Comparison of ENCODE assay signal across 8 mouse cellular contexts in the genomic region with DNA sequence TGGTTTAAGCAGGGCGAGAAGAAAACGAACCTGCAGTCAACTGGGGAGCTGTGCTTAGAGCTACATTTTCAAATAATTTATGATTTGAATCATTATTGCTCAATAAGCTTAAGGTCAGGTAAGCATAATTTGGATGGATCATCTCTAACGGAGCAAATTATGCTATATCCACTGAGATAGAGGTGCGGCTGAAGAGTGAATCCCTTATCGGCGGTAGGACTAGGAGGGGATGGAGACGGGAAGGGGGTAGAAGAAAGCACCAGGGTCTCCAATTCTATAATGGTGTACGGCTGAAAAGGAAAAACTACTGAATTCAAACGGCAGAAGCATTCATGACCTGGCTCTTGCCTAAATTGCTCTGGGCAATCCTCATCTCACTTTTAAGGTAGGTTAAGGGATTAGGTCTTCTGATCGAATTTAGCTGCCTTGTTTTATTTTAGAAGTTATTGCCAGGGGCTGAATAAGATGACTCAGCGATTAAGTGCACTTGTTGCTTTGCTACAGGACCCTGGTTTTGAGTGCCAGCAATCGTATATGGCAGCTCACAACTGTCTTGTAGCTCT. TPM values are rescaled to one million over a fixed set of nuclear protein-coding genes. Genes with fewer than 3 reads are reported as not detected.
DNase-seq lines count a peak whose midpoint lies in the region; ATAC-seq and TF ChIP-seq lines count a peak whose summit lies in the region.

No protein-coding gene starts in this region.

- WGBS in kidney, embryonic 16.5 days, result 4% methylated on average over 12 of the region's 12 CpGs
- 6% methylated on average over 12 of the region's 12 CpGs for WGBS in hindbrain, embryonic 16.5 days

- H3ac ChIP-seq in myocyte (ENCODE audit: control insufficient read depth, insufficient read length), result no peak overlapping the region

- peaks cover 41% of the 10 kb centered on the region for H3K79me2 ChIP-seq in myocyte (ENCODE audit: control insufficient read depth, insufficient read depth)

- peaks cover 23% of the 10 kb centered on the region for H3K36me3 ChIP-seq in kidney, embryonic 16.5 days (ENCODE audit: insufficient read depth, low read length)
- peaks cover 21% of the 10 kb centered on the region for H3K36me3 ChIP-seq in hindbrain, embryonic 16.5 days (ENCODE audit: control insufficient read depth, insufficient read depth, low read length)
- peaks cover 20% of the 10 kb centered on the region for H3K36me3 ChIP-seq in myocyte (ENCODE audit: control insufficient read depth, insufficient read depth)

- peak overlapping the region; percentile 87 for H3K9ac ChIP-seq in kidney, embryonic 16.5 days (replicated peaks; ENCODE audit: low read length)
- peak overlapping the region; percentile 54; the same call in 1 of the 2 replicates for H3K9ac ChIP-seq in hindbrain, embryonic 16.5 days (ENCODE audit: low read depth, low read length)

- TF ChIP-seq CTCF in cortical plate, adult 2 months (IDR thresholded peaks at IDR 0.05; ENCODE audit: extremely low read depth, insufficient read depth, low read length), result no peak

- no peaks in the 10 kb centered on the region for H3K27me3 ChIP-seq in kidney, embryonic 16.5 days (ENCODE audit: insufficient read depth, low read length)
- H3K27me3 ChIP-seq in hindbrain, embryonic 16.5 days (replicated peaks; ENCODE audit: control insufficient read depth, insufficient read depth, low read length), result no peaks in the 10 kb centered on the region
- no peaks in the 10 kb centered on the region for H3K27me3 ChIP-seq in myocyte (ENCODE audit: control insufficient read depth, insufficient read depth, insufficient read length)

- peak overlapping the region; percentile 100 for H3K27ac ChIP-seq in kidney, embryonic 16.5 days (ENCODE audit: low read length)
- H3K27ac ChIP-seq in cortical plate, adult 2 months (ENCODE audit: insufficient read depth, low read length), result no peak overlapping the region
- H3K27ac ChIP-seq in hindbrain, embryonic 16.5 days (ENCODE audit: low read depth, low read length), result no peak overlapping the region

- H3K4me1 ChIP-seq in kidney, embryonic 16.5 days (ENCODE audit: insufficient read depth, low read length), result peaks cover 26% of the 10 kb centered on the region
- no peaks in the 10 kb centered on the region; the same call in 1 of the 2 replicates for H3K4me1 ChIP-seq in cortical plate, adult 2 months (ENCODE audit: control insufficient read depth, insufficient read depth, low read length)
- peaks cover 28% of the 10 kb centered on the region for H3K4me1 ChIP-seq in hindbrain, embryonic 16.5 days (ENCODE audit: control insufficient read depth, insufficient read depth, low read depth, low read length)

- H3K4me3 ChIP-seq in kidney, embryonic 16.5 days (ENCODE audit: low read length), result peak overlapping the region; percentile 87
- H3K4me3 ChIP-seq in cortical plate, adult 2 months (ENCODE audit: insufficient read depth, low read length), result peak overlapping the region; percentile 68; the same call in 1 of the 2 replicates
- H3K4me3 ChIP-seq in hindbrain, embryonic 16.5 days (ENCODE audit: low read length), result peak overlapping the region; percentile 86
- H3K4me3 ChIP-seq in myocyte, result peak overlapping the region; percentile 95

- peak overlapping the region; percentile 83 for H3K4me2 ChIP-seq in kidney, embryonic 16.5 days (replicated peaks; ENCODE audit: low read depth, low read length)
- peak overlapping the region; percentile 94 for H3K4me2 ChIP-seq in hindbrain, embryonic 16.5 days (ENCODE audit: low read length)
- peak overlapping the region; percentile 94 for H3K4me2 ChIP-seq in myocyte (ENCODE audit: low read depth)

- ATAC-seq in kidney, embryonic 16.5 days (ENCODE audit: low FRiP score, low TSS enrichment), result no peak
- ATAC-seq in hindbrain, embryonic 16.5 days, result no peak

- DNase-seq in kidney, adult 11 months, result no peak
- DNase-seq in frontal cortex, postnatal 25 days (ENCODE audit: low spot score in 2 of 2), result no peak
- DNase-seq in yolk sac, embryonic 10.5 days (ENCODE audit: low spot score), result no peak
- DNase-seq in spleen, postnatal 36 days (ENCODE audit: low spot score in 2 of 2), result no peak

- TF ChIP-seq POLR2A in cortical plate, adult 2 months (IDR thresholded peaks at IDR 0.05; ENCODE audit: extremely low read depth, insufficient read depth, low read length), result no peak
- TF ChIP-seq POLR2A in myocyte (IDR thresholded peaks at IDR 0.05; ENCODE audit: insufficient read length, low read depth), result no peak

- H3K9me3 ChIP-seq in kidney, embryonic 16.5 days (ENCODE audit: low read length), result no peaks in the 10 kb centered on the region
- H3K9me3 ChIP-seq in hindbrain, embryonic 16.5 days (ENCODE audit: control insufficient read depth, low read length), result no peaks in the 10 kb centered on the region

TF ChIP-seq in myocyte, 11 proteins besides CTCF, POLR2A, EP300 and RAD21:
- no peak for TF ChIP-seq REST (IDR thresholded peaks at IDR 0.05; ENCODE audit: insufficient read depth, insufficient read length)
- TF ChIP-seq TCF12 (IDR thresholded peaks at IDR 0.05; ENCODE audit: insufficient read depth, poor library complexity, severe bottlenecking), result no peak
- no peak for TF ChIP-seq SRF (IDR thresholded peaks at IDR 0.05; ENCODE audit: control insufficient read depth, insufficient read length, low read depth)
- TF ChIP-seq TCF3 (IDR thresholded peaks at IDR 0.05; ENCODE audit: insufficient read length, low read depth), result no peak
- no peak for TF ChIP-seq CEBPB (IDR thresholded peaks at IDR 0.05; ENCODE audit: insufficient read depth, poor library complexity, severe bottlenecking)
- no peak for TF ChIP-seq E2F4 (IDR thresholded peaks at IDR 0.05; ENCODE audit: insufficient read depth)
- TF ChIP-seq MAX (IDR thresholded peaks at IDR 0.05; ENCODE audit: low read depth), result no peak
- TF ChIP-seq MYOG (IDR thresholded peaks at IDR 0.05; ENCODE audit: control insufficient read depth in 1 of 3, insufficient read depth in 1 of 3, insufficient read length in 2 of 3, low read depth in 2 of 3), result no peak

RNA-seq across cellular contexts. Expression of gene Tnpo2, which starts 1.5 kb away (rescaled TPM):
- 27.5 and 28.4 TPM in 2 replicates for polyA plus RNA-seq in kidney, embryonic 16.5 days (2015; fragmentation: Nextera tagmentation; extraction: Ambion mirVana)
- polyA plus RNA-seq in cortical plate, adult 2 months (2012; rRNA removed), result 110 and 112 TPM in 2 replicates
- 61.2 and 62.7 TPM in 2 replicates for polyA plus RNA-seq in hindbrain, embryonic 16.5 days (2015; fragmentation: Nextera tagmentation; extraction: Ambion mirVana)
- polyA plus RNA-seq in myocyte (2012; fragmentation: generic; extraction: Trizol), result 46.3 TPM

RNA-seq across cellular contexts. Expression of gene Trir, which starts 8.6 kb away (rescaled TPM):
- polyA plus RNA-seq in kidney, embryonic 16.5 days (2015; fragmentation: Nextera tagmentation; extraction: Ambion mirVana), result 93.3 and 104 TPM in 2 replicates
- 118 and 119 TPM in 2 replicates for polyA plus RNA-seq in cortical plate, adult 2 months (2012; rRNA removed)
- polyA plus RNA-seq in hindbrain, embryonic 16.5 days (2015; fragmentation: Nextera tagmentation; extraction: Ambion mirVana), result 100 and 110 TPM in 2 replicates
- polyA plus RNA-seq in myocyte (2012; fragmentation: generic; extraction: Trizol), result 198 TPM

RNA-seq across cellular contexts. Expression of gene Asna1, which starts 10.2 kb away (rescaled TPM):
- 150 and 154 TPM in 2 replicates for polyA plus RNA-seq in kidney, embryonic 16.5 days (2015; fragmentation: Nextera tagmentation; extraction: Ambion mirVana)
- polyA plus RNA-seq in cortical plate, adult 2 months (2012; rRNA removed), result 267 and 268 TPM in 2 replicates
- 159 and 170 TPM in 2 replicates for polyA plus RNA-seq in hindbrain, embryonic 16.5 days (2015; fragmentation: Nextera tagmentation; extraction: Ambion mirVana)
- 204 TPM for polyA plus RNA-seq in myocyte (2012; fragmentation: generic; extraction: Trizol)

RNA-seq across cellular contexts. Expression of gene Best2, which starts 20.9 kb away (rescaled TPM):
- not detected in 2 replicates for polyA plus RNA-seq in kidney, embryonic 16.5 days (2015; fragmentation: Nextera tagmentation; extraction: Ambion mirVana)
- not detected in 2 replicates for polyA plus RNA-seq in cortical plate, adult 2 months (2012; rRNA removed)
- 0.10 and 0.21 TPM in 2 replicates for polyA plus RNA-seq in hindbrain, embryonic 16.5 days (2015; fragmentation: Nextera tagmentation; extraction: Ambion mirVana)
- polyA plus RNA-seq in myocyte (2012; fragmentation: generic; extraction: Trizol), result not detected

RNA-seq across cellular contexts. Expression of gene Fbxw9, which starts 24.6 kb away (rescaled TPM):
- 34.6 and 37.3 TPM in 2 replicates for polyA plus RNA-seq in kidney, embryonic 16.5 days (2015; fragmentation: Nextera tagmentation; extraction: Ambion mirVana)
- polyA plus RNA-seq in cortical plate, adult 2 months (2012; rRNA removed), result 45.1 and 45.8 TPM in 2 replicates
- polyA plus RNA-seq in hindbrain, embryonic 16.5 days (2015; fragmentation: Nextera tagmentation; extraction: Ambion mirVana), result 75.8 and 83.2 TPM in 2 replicates
- polyA plus RNA-seq in myocyte (2012; fragmentation: generic; extraction: Trizol), result 26.8 TPM
